Mouse (Mus musculus) kidney, embryonic 14.5 days (tissue): Measurements from ENCODE around the gene Mkrn2. TPM values are rescaled to one million over a fixed set of nuclear protein-coding genes. Genes with fewer than 3 reads are reported as not detected.
A peak's percentile ranks its signal among the peaks of the same experiment; 100 is the strongest.

ENCODE experiments used
- ATAC-seq: fragments of 200-750 bp; cut with Nextera tagmentation; 2 replicates; pipeline ENCODE4 v1.8.0; 2017; ENCODE audit warnings: moderate number of reproducible peaks, mild to moderate bottlenecking, moderate TSS enrichment, moderate library complexity; ENCODE audit not compliant: low FRiP score, low TSS enrichment
- H3K27ac ChIP-seq: fragments of 300-500 bp; sonication (generic); 2 replicates; pipeline ENCODE4 v1.5.1; 2014; ENCODE audit warnings: low read depth, mild to moderate bottlenecking, low read length, moderate library complexity, mixed read lengths
- H3K27me3 ChIP-seq: fragments of 300-500 bp; sonication (generic); 2 replicates; pipeline ENCODE4 v1.6.1; 2014; ENCODE audit warnings: mild to moderate bottlenecking, low read length; ENCODE audit not compliant: control insufficient read depth, insufficient read depth
- H3K36me3 ChIP-seq: fragments of 300-500 bp; sonication (generic); 2 replicates; pipeline ENCODE4 v1.6.1; 2014; ENCODE audit warnings: low read length, mixed read lengths; ENCODE audit not compliant: control insufficient read depth, insufficient read depth
- H3K4me1 ChIP-seq: fragments of 300-500 bp; sonication (generic); 2 replicates; pipeline ENCODE4 v1.6.1; 2014; ENCODE audit warnings: low read length, mixed read lengths; ENCODE audit not compliant: control insufficient read depth, insufficient read depth
- H3K4me2 ChIP-seq: fragments of 300-500 bp; sonication (generic); replicated peaks from 2 replicates; pipeline ENCODE4 v1.6.1; 2014; ENCODE audit warnings: low read depth, mild to moderate bottlenecking, low read length
- H3K4me3 ChIP-seq: fragments of 300-500 bp; sonication (generic); 2 replicates; pipeline ENCODE4 v1.5.1; 2014; ENCODE audit warnings: mild to moderate bottlenecking, low read length
- H3K9ac ChIP-seq: fragments of 300-500 bp; sonication (generic); 2 replicates; pipeline ENCODE4 v1.6.1; 2014; ENCODE audit warnings: low read depth, mild to moderate bottlenecking, low read length, moderate library complexity
- H3K9me3 ChIP-seq: fragments of 300-500 bp; sonication (generic); 2 replicates; pipeline ENCODE4 v1.6.1; 2016; ENCODE audit warnings: low read length; ENCODE audit not compliant: control insufficient read depth
- WGBS: fragments of 180-500 bp; shearing (Covaris S2); extraction: QIAGEN DNeasy Blood & Tissue Kit; methylation state at CpG from one replicate; pipeline ENCODE4 v1.1.7; 2014; 5-methylcytosine and 5-hydroxymethylcytosine counted together
- polyA plus RNA-seq: library from polyadenylated mRNA; unstranded; fragments of >200 nt; fragmentation: Nextera tagmentation; extraction: Ambion mirVana; gene quantifications from 2 replicates; pipeline ENCODE4 v1.2.1, GENCODE M21; 2014

Mkrn2 gene
- polyA plus RNA-seq, 1 experiment from 2014 or later = 33.4 TPM

- Histone ChIP-seq H3K27ac (no peak overlapping the region), H3K4me2 (no peak overlapping the region), H3K9ac (no peak overlapping the region), H3K9me3 (no peaks in the 10 kb centered on the region), H3K27me3 (no peaks in the 10 kb centered on the region), H3K4me3 (no peak overlapping the region), H3K4me1 (no peaks in the 10 kb centered on the region), H3K36me3 (no peaks in the 10 kb centered on the region)
- 62% methylated on average over 3 of the region's 3 CpGs for WGBS
- ATAC-seq = no peak
Observed at GRCm38 (mm10) chr6:115595667-115596066, 6.0 kb upstream of the Mkrn2 start.

GRCm38 (mm10) chr6:115601322-115601714 lies 384 bp upstream of the Mkrn2 start:
- H3K4me1 ChIP-seq = peaks cover 10% of the 10 kb centered on the region; the same call in 1 of the 2 replicates

GRCm38 (mm10) chr6:115606461-115606860 lies 4.8 kb downstream of the Mkrn2 start:
- 77% methylated on average over 1 of the region's 1 CpGs for WGBS
- ATAC-seq = no peak
- no peak overlapping the region for H3K9ac ChIP-seq

More at GRCm38 (mm10) chr6:115601322-115601714, 384 bp upstream of the Mkrn2 start:
- Histone ChIP-seq H3K36me3 (0 out of 2 replicates have a peak, but pooled peaks cover 2% of the 10 kb centered on the region), H3K4me3 (peak overlapping the region; percentile 82), H3K9ac (no peak overlapping the region; the same call in 1 of the 2 replicates), H3K9me3 (no peaks in the 10 kb centered on the region), H3K27me3 (no peaks in the 10 kb centered on the region), H3K4me2 (peak overlapping the region; percentile 72), H3K27ac (no peak overlapping the region)
- ATAC-seq = no peak
- 69% methylated on average over 4 of the region's 4 CpGs for WGBS

GRCm38 (mm10) chr6:115607429-115607828 lies 5.7 kb downstream of the Mkrn2 start:
- no peaks in the 10 kb centered on the region for H3K27me3 ChIP-seq
- H3K36me3 ChIP-seq = peaks cover 30% of the 10 kb centered on the region
- WGBS = 81% methylated on average over 4 of the region's 4 CpGs

More at GRCm38 (mm10) chr6:115606461-115606860, 4.8 kb downstream of the Mkrn2 start:
- Histone ChIP-seq H3K27me3 (no peaks in the 10 kb centered on the region), H3K36me3 (peaks cover 21% of the 10 kb centered on the region), H3K4me3 (no peak overlapping the region), H3K27ac (no peak overlapping the region), H3K4me1 (peaks cover 10% of the 10 kb centered on the region; the same call in 1 of the 2 replicates), H3K9me3 (no peaks in the 10 kb centered on the region), H3K4me2 (no peak overlapping the region)

GRCm38 (mm10) chr6:115609121-115609520 lies 7.4 kb downstream of the Mkrn2 start:
- no peak for ATAC-seq
- no peak overlapping the region for H3K27ac ChIP-seq
- H3K9ac ChIP-seq = no peak overlapping the region
- no peaks in the 10 kb centered on the region for H3K4me1 ChIP-seq
- H3K4me2 ChIP-seq = no peak overlapping the region
- H3K4me3 ChIP-seq = no peak overlapping the region
- 79% methylated on average over 3 of the region's 3 CpGs for WGBS
- H3K36me3 ChIP-seq = peaks cover 44% of the 10 kb centered on the region
- no peaks in the 10 kb centered on the region for H3K27me3 ChIP-seq
- H3K9me3 ChIP-seq = no peaks in the 10 kb centered on the region

More at GRCm38 (mm10) chr6:115607429-115607828, 5.7 kb downstream of the Mkrn2 start:
- H3K27ac ChIP-seq = no peak overlapping the region
- no peak overlapping the region for H3K4me3 ChIP-seq
- ATAC-seq = no peak
- H3K9ac ChIP-seq = no peak overlapping the region
- H3K9me3 ChIP-seq = no peaks in the 10 kb centered on the region
- no peak overlapping the region for H3K4me2 ChIP-seq
- peaks cover 9% of the 10 kb centered on the region; the same call in 1 of the 2 replicates for H3K4me1 ChIP-seq

- no peak overlapping the region for H3K4me3 ChIP-seq
- 90% methylated on average over 5 of the region's 5 CpGs for WGBS
Observed at GRCm38 (mm10) chr6:115610301-115610700, 8.6 kb downstream of the Mkrn2 start.

GRCm38 (mm10) chr6:115613793-115614192 lies 12.1 kb downstream of the Mkrn2 start:
- no peaks in the 10 kb centered on the region for H3K4me1 ChIP-seq
- H3K4me3 ChIP-seq = no peak overlapping the region
- no peaks in the 10 kb centered on the region for H3K27me3 ChIP-seq
- no peaks in the 10 kb centered on the region for H3K9me3 ChIP-seq
- no peak overlapping the region for H3K27ac ChIP-seq
- ATAC-seq = no peak
- no peak overlapping the region for H3K4me2 ChIP-seq
- H3K36me3 ChIP-seq = peaks cover 89% of the 10 kb centered on the region
- H3K9ac ChIP-seq = no peak overlapping the region

More at GRCm38 (mm10) chr6:115610301-115610700, 8.6 kb downstream of the Mkrn2 start:
- ATAC-seq = no peak
- Histone ChIP-seq H3K9me3 (no peaks in the 10 kb centered on the region), H3K36me3 (peaks cover 56% of the 10 kb centered on the region), H3K9ac (no peak overlapping the region), H3K27ac (no peak overlapping the region), H3K4me2 (no peak overlapping the region), H3K27me3 (no peaks in the 10 kb centered on the region), H3K4me1 (no peaks in the 10 kb centered on the region)

- Histone ChIP-seq H3K4me1 (no peaks in the 10 kb centered on the region), H3K27me3 (no peaks in the 10 kb centered on the region), H3K9ac (no peak overlapping the region), H3K9me3 (no peaks in the 10 kb centered on the region), H3K27ac (no peak overlapping the region), H3K4me2 (no peak overlapping the region), H3K36me3 (peaks cover 93% of the 10 kb centered on the region), H3K4me3 (no peak overlapping the region)
- WGBS = 87% methylated on average over 3 of the region's 3 CpGs
- no peak for ATAC-seq
Observed at GRCm38 (mm10) chr6:115615983-115616382, 14.3 kb downstream of the Mkrn2 start.

- WGBS = 89% methylated on average over 10 of the region's 10 CpGs
- no peak overlapping the region for H3K4me3 ChIP-seq
- H3K4me2 ChIP-seq = no peak overlapping the region
- 0 out of 2 replicates have a peak, but pooled peaks have one; percentile 19 for ATAC-seq
- no peaks in the 10 kb centered on the region for H3K27me3 ChIP-seq
- peaks cover 100% of the 10 kb centered on the region for H3K36me3 ChIP-seq
- no peak overlapping the region for H3K9ac ChIP-seq
- no peaks in the 10 kb centered on the region for H3K9me3 ChIP-seq
- H3K27ac ChIP-seq = no peak overlapping the region
- no peaks in the 10 kb centered on the region for H3K4me1 ChIP-seq
Observed at GRCm38 (mm10) chr6:115619818-115620217, 18.1 kb downstream of the Mkrn2 start.
